Mouse (Mus musculus): ENCODE results near the gene Tmem72. TPM values are rescaled to one million over a fixed set of nuclear protein-coding genes. Genes with fewer than 3 reads are reported as not detected.

Tmem72 gene
- total RNA-seq, 2 experiments from 2014 or later: 0.03 TPM; not detected in 1

Small RNA genes within 50 kb of the gene (microRNA-seq; reads per million reads assigned to microRNA genes)
- gene Mir7043 (ENCODE audit: borderline number of aligned reads in 2 of 2): 0 reads per million in 2 experiments

Other genes with a start within 250 kb of the Tmem72 start
- not detected for gene Olfr211, start 227.8 kb downstream of the Tmem72 start, total RNA-seq (2021)
- gene Olfr212, start 210.4 kb downstream of the Tmem72 start, total RNA-seq (2021): under 1 TPM; 0.11 to 0.14 TPM
- gene Olfr213, start 178.5 kb downstream of the Tmem72 start, total RNA-seq (2021): not detected
- gene Gm5580, start 165.8 kb downstream of the Tmem72 start, total RNA-seq (2021): 1 to 10 TPM; 1.2 to 1.6 TPM
- gene Olfr214, start 162.7 kb downstream of the Tmem72 start, total RNA-seq (2021): not detected
- gene Olfr215, start 132.7 kb downstream of the Tmem72 start, total RNA-seq (2021): not detected
- 10 to 100 TPM; 18.2 to 19.3 TPM for gene Zfp422, start 87.9 kb downstream of the Tmem72 start, total RNA-seq (2021)
- gene Depp1, start 66.3 kb downstream of the Tmem72 start, total RNA-seq (2021): 10 to 100 TPM; 60.4 to 63.7 TPM
- gene Rassf4, start 43.0 kb downstream of the Tmem72 start, total RNA-seq (2021): 1 to 10 TPM; 6.5 to 8.0 TPM

Measured in heart, postnatal 36 days (tissue).